Mouse (Mus musculus): ENCODE results near the gene Znrf1.

Znrf1 gene

GRCm38 (mm10) chr8:111567571-111567970 lies 31.7 kb downstream of the Znrf1 start:
- in situ Hi-C loops (cut with MboI, MseI): no loop called here

DNA sequence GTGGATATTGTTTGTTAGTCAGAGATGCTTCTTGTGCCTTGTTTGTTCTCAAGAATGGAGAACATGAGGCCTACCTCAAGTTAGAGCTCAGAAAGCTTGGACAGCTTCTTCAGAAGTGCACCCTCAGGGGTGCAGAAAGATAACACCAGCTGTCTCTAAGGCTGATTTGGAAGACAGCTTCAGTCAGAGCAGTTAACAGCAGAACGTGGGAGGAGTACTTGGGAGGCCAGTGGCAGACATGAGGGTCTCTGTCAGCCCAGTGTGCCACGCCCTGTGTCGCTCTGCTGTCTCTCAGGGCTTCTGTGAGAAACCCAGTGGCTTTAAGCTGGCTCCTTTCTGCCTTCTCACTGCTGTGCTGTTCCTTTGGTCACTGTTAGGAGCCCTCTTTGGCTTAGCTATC lies 32.1 kb downstream of the Znrf1 start:
- in situ Hi-C loops (cut with MboI, MseI): no loop called here

DNA sequence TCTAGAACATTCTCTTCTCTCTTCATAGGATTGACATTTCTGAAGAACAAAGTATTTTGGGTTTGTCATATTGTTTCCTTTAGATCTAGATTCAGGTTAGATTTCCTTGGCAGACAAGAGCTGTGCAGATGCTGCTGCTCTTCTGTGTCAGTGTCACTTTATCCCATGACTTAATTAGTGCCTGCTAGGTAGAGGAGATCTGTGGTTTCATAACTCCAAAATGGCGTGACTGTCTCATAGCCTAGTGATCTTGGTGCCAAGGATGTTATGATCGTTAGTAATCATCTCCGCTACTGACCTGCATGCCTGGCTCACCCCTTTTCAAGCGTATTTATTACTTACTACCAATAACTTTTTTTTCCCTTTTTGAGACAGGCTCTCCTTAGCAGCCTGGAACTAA lies 34.0 kb downstream of the Znrf1 start:
- in situ Hi-C loops (cut with MboI, MseI): no loop called here

DNA sequence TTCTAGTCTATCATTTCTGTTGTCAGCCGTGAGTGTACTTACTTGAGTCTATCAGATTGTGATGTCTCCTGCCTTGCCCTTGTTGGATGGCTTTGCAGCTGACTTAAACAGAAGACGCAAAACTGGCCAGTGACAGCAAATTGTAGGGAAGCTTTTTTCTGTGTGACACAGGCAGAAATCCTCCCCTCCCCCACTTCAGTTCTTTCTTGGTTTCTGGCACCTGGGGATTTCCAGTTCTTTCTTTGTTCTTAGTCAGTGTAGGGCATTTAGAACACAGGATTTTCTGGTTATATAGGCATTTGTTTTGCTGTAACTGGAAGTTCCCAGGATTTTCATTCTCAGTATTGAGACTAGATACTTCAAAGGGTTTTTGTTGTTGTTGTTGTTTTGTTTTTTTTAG lies 34.5 kb downstream of the Znrf1 start:
- in situ Hi-C loops (cut with MboI, MseI): no loop called here

- in situ Hi-C loops (cut with MboI, MseI): no loop called here
These were observed 35.8 kb downstream of the Znrf1 start for GRCm38 (mm10) chr8:111571661-111572060.

DNA sequence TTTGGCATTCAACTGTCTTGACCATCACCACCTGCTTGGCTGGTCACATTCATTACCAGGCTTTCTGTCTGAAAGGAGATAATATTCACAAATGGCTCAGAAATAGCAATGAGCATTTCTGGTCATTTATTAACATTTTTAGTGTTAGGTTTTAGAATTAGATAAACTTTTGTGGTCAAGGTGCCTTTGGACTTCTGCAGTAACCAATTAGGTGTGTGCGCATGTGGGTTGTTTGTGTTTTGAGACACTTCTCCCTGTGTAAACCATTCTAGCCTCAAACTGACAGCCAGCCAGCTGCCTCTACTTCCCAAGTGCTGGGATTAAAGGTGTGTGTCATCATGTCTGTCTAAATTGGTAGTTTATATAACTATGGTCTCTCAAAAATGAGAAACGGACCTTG lies 36.5 kb downstream of the Znrf1 start:
- in situ Hi-C loops (cut with MboI, MseI): no loop called here

DNA sequence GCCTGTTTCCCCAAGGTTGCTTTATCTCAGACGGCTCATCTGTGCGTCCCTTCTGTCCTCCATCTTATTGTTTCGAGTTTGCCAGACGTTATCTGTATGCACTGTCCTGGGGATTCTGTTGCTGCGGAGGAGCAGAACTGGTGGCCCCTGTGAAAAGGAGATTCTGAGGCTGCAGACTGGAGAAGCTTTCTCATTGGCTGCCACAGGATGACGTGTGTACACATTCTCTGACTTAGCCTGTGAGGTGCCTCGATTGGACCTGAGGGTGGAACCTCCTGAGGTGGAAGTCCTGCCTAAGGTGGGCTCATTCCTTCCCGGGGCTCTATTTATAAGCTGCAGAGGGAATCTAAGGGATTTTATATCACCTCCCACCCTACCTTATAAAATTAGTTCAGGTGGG lies 37.7 kb downstream of the Znrf1 start:
- in situ Hi-C loops (cut with MboI, MseI): no loop called here

DNA sequence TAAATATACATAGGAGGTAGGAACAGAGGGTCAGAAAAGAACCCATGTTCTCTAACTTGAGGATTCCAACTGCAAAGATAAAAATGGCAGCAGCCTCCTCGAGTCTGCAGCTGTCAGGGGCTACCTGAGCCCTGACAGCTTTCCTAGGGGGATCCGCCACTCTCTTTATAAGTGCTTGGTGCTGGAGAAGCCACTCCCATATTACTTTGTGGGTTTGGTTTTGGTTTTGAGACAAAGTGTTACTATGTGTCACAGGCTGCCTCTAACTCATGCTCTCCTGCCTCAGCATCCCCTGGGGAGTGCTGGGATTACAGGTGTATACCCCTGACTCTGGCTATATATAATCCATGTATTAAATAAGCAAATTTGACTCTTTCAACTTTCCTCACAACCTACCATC lies 38.1 kb downstream of the Znrf1 start:
- in situ Hi-C loops (cut with MboI, MseI): no loop called here

- in situ Hi-C loops (cut with MboI, MseI): no loop called here
These were observed 39.6 kb downstream of the Znrf1 start for GRCm38 (mm10) chr8:111575492-111575891.

- in situ Hi-C loops (cut with MboI, MseI): no loop called here
These were observed 40.6 kb downstream of the Znrf1 start for GRCm38 (mm10) chr8:111576501-111576900.

DNA sequence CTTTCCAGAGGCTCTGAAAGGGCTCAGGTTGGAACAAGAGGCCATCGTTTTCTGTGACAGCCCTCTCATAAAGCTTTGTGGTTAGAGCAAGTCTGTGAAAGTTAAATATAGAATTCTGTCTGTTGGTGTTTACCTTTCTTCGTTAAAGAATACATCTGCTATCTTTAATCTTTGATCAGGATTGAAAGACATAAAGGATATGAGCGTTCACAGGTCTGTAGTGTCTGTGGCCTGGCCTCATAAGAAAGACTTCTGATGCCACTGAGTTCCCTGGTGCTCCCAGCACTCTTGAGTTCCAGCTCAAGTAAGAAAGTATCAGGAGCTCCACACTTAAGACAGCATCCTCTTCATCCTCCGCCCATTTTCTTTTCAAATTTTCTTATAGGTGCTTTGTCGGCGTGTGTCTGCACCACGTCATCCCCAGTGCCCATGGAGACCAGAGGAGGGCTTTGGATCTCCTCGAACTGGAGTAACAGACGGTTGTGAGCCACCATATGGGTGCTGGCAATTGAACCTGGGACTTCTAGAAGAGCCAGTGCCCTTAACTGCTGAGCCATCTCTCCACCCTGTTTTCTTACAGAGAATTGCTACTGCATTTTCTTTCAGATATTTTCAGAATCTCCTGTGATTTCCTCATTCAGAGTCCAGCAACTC lies 42.1 kb downstream of the Znrf1 start:
- in situ Hi-C loops (cut with MboI, MseI): no loop called here

DNA sequence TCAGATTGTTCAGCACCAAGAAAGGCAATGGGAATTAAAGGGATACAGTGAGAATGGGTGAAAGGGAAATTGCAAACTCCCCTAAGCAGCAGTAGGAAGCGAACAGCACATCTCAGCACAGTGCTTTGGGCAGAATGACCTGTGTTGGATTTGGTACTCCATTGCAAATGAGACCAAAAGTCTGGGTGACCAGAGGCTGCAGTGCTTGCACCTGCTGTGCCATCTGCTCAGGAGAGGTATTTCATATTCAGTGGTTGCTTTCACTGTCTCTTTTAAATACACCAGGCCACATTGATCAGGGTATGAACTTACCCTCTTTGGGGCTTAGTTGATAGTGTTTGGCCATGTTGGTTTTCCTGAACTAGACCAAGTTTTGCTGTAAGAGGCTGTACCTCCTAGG lies 43.4 kb downstream of the Znrf1 start:
- in situ Hi-C loops (cut with MboI, MseI): no loop called here

- in situ Hi-C loops (cut with MboI, MseI): no loop called here
These were observed 44.4 kb downstream of the Znrf1 start for GRCm38 (mm10) chr8:111580306-111580705.

GRCm38 (mm10) chr8:111582386-111582785 lies 46.5 kb downstream of the Znrf1 start:
- in situ Hi-C loops (cut with MboI, MseI): no loop called here

DNA sequence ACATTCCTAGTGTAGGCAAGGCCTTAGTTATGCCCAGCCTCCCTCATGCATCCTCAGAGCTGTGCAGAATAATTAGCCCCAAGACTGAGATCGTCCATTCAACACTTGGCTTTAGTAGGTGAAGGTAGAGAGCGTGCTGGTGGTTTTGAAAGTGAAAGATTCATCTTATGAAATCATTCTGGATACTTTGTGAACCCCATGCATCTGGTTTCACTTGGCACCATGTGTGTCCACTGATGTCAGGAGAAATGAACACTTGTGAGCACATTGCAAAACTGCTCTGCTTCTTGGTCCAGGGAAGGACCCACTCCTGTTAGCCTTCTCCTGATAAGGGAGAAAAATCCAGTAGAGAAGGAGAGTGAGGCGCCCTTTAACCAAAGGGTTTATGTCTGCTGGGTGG lies 49.0 kb downstream of the Znrf1 start:
- in situ Hi-C loops (cut with MboI, MseI): no loop called here

GRCm38 (mm10) chr8:111587545-111588094 lies 51.7 kb downstream of the Znrf1 start:
- in situ Hi-C loops (cut with MboI, MseI): no loop called here

GRCm38 (mm10) chr8:111588336-111588735 lies 52.4 kb downstream of the Znrf1 start:
- in situ Hi-C loops (cut with MboI, MseI): no loop called here

- in situ Hi-C loops (cut with MboI, MseI): loop anchor here (5.0 kb wide), 1 partner anchor 63 kb away; no protein-coding TSS in a partner anchor
These were observed 54.3 kb downstream of the Znrf1 start for GRCm38 (mm10) chr8:111590214-111590613.

DNA sequence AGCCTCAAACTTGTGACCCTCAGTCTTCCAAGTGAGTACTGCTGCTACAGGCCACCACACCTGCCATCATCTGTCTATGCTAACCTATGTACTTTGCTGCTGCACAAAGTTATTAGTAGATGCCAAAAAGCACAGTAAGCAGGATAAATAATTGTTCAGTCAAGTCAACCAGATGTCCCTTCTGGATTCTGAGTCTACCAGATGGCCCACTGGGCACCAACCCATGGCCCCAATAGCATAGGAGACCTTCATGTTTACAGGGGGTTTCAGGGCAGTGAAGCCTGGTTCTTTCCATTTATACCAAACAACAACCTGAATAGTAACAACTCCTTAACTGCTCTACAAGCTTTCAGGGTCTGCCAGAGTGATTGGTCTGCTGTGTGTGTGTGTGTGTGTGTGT lies 55.3 kb downstream of the Znrf1 start:
- in situ Hi-C loops (cut with MboI, MseI): loop anchor here (5.0 kb wide), 1 partner anchor 64 kb away; no protein-coding TSS in a partner anchor

- in situ Hi-C loops (cut with MboI, MseI): loop anchor here (5.0 kb wide), 1 partner anchor 65 kb away; no protein-coding TSS in a partner anchor
These were observed 56.6 kb downstream of the Znrf1 start for GRCm38 (mm10) chr8:111592390-111592910.

- in situ Hi-C loops (cut with MboI, MseI): loop anchor here (5.0 kb wide), 1 partner anchor 67 kb away; no protein-coding TSS in a partner anchor
These were observed 58.3 kb downstream of the Znrf1 start for GRCm38 (mm10) chr8:111594044-111594840.

DNA sequence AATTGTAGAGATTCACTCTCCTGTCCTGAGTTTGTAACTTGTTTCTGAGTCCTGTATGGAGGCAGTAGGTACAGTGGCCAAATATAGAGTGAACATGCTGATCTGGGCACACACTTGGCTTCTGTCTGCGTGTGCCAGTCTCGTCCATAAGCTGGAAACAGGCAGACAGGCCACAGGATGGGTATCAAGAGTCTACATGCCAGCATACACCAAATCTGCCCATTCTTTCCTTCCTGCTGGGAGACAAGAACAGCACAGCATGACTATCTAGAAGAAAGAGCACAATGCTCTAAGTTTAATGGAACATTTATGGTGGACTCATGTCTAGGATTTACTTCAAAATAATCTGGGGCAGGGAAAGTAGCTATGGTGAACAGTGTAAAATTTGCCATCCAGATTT lies 59.1 kb downstream of the Znrf1 start:
- in situ Hi-C loops (cut with MboI, MseI): loop anchor here (5.0 kb wide), 1 partner anchor 68 kb away; no protein-coding TSS in a partner anchor

All from T-helper 1 cell (primary cell).